Comparison of ENCODE assay signal across 8 mouse cellular contexts in genomic region chr9:123259461-123259895, GRCm38 (mm10). TPM values are rescaled to one million over a fixed set of nuclear protein-coding genes. Genes with fewer than 3 reads are reported as not detected.
DNase-seq lines count a peak whose midpoint lies in the region; ATAC-seq and TF ChIP-seq lines count a peak whose summit lies in the region.

No protein-coding gene starts in this region.

- H3K4me1 ChIP-seq in lung, adult 2 months (ENCODE audit: control insufficient read depth, insufficient read depth, low read length): no peaks in the 10 kb centered on the region
- peaks cover 4% of the 10 kb centered on the region; the same call in 1 of the 2 replicates for H3K4me1 ChIP-seq in intestine, embryonic 15.5 days (replicated peaks)
- H3K4me1 ChIP-seq in liver, embryonic 16.5 days (ENCODE audit: control insufficient read depth, low read depth, low read length): peaks cover 10% of the 10 kb centered on the region
- H3K4me1 ChIP-seq in olfactory bulb, adult 2 months (ENCODE audit: control insufficient read depth, insufficient read depth, low read length): no peaks in the 10 kb centered on the region

- H3K27ac ChIP-seq in intestine, embryonic 15.5 days: 0 out of 2 replicates have a peak overlapping the region, but pooled peaks have one; percentile 49
- no peak overlapping the region for H3K27ac ChIP-seq in liver, embryonic 16.5 days (ENCODE audit: low read length)
- H3K27ac ChIP-seq in olfactory bulb, adult 2 months (ENCODE audit: insufficient read depth, low read depth, low read length): peak overlapping the region; percentile 95

- H3K9me3 ChIP-seq in intestine, embryonic 15.5 days: no peaks in the 10 kb centered on the region
- H3K9me3 ChIP-seq in liver, embryonic 16.5 days (replicated peaks; ENCODE audit: control insufficient read depth, low read length): no peaks in the 10 kb centered on the region

- TF ChIP-seq CTCF in lung, adult 2 months (IDR thresholded peaks at IDR 0.05; ENCODE audit: insufficient read depth, low read length): peak; percentile 75
- TF ChIP-seq CTCF in olfactory bulb, adult 2 months (IDR thresholded peaks at IDR 0.05; ENCODE audit: insufficient read depth, low read depth, low read length): peak; percentile 55; the same call in 1 of the 2 replicates

- WGBS in lung, adult 2 months: 2% methylated on average over 44 of the region's 45 CpGs
- under 1% methylated on average over 44 of the region's 45 CpGs for whole genome bisulfite sequencing in intestine, embryonic 15.5 days
- 2% methylated on average over 42 of the region's 45 CpGs for WGBS in liver, embryonic 16.5 days (ENCODE audit: insufficient replicate concordance)
- WGBS in olfactory bulb, adult 2 months: 1% methylated on average over 43 of the region's 45 CpGs

- peak; percentile 27 for ATAC-seq in intestine, embryonic 15.5 days
- peak; percentile 2; the same call in 1 of the 2 replicates for ATAC-seq in liver, embryonic 16.5 days (ENCODE audit: low read depth)

- H3K27me3 ChIP-seq in intestine, embryonic 15.5 days (replicated peaks): 0 out of 2 replicates have a peak, but pooled peaks cover 3% of the 10 kb centered on the region
- H3K27me3 ChIP-seq in liver, embryonic 16.5 days (ENCODE audit: control insufficient read depth, insufficient read depth, low read depth, low read length): peaks cover 32% of the 10 kb centered on the region

- no peaks in the 10 kb centered on the region for H3K36me3 ChIP-seq in intestine, embryonic 15.5 days
- no peaks in the 10 kb centered on the region for H3K36me3 ChIP-seq in liver, embryonic 16.5 days (ENCODE audit: control insufficient read depth, insufficient read depth)

- TF ChIP-seq POLR2A in lung, adult 2 months (IDR thresholded peaks at IDR 0.05; ENCODE audit: borderline replicate concordance, extremely low read depth, low read depth, low read length): no peak
- TF ChIP-seq POLR2A in olfactory bulb, adult 2 months (IDR thresholded peaks at IDR 0.05; ENCODE audit: insufficient read depth, low read depth, low read length): 0 out of 2 replicates have a peak, but pooled peaks have one; percentile 18

- H3K4me3 ChIP-seq in lung, adult 2 months (replicated peaks; ENCODE audit: extremely low read depth, low read depth, low read length): peak overlapping the region; percentile 2
- H3K4me3 ChIP-seq in intestine, embryonic 15.5 days (replicated peaks): peak overlapping the region; percentile 77
- H3K4me3 ChIP-seq in liver, embryonic 16.5 days (ENCODE audit: low read depth, low read length): peak overlapping the region; percentile 67
- peak overlapping the region; percentile 97 for H3K4me3 ChIP-seq in olfactory bulb, adult 2 months (ENCODE audit: insufficient read depth, low read depth, low read length)

- peak overlapping the region; percentile 99 for H3K4me2 ChIP-seq in intestine, embryonic 15.5 days (replicated peaks)
- H3K4me2 ChIP-seq in liver, embryonic 16.5 days (ENCODE audit: low read depth, low read length): peak overlapping the region; percentile 87

- peak; percentile 77 for DNase-seq in lung, adult 2 months
- no peak for DNase-seq in lung, adult 18-20 months
- peak; percentile 38 for DNase-seq in c-Kit-positive CD71-negative TER-119-negative erythroid progenitor cells, embryonic 14.5 days (ENCODE audit: low read depth)
- peak; percentile 82 for DNase-seq in gastrocnemius, postnatal 10 days
- DNase-seq in urinary bladder, postnatal 4 days (ENCODE audit: low spot score in 2 of 2): peak; percentile 81 to 85

- H3K9ac ChIP-seq in intestine, embryonic 15.5 days: peak overlapping the region; percentile 69
- peak overlapping the region; percentile 43; the same call in 1 of the 2 replicates for H3K9ac ChIP-seq in liver, embryonic 16.5 days (ENCODE audit: low read depth, low read length)

RNA-seq across cellular contexts. Expression of gene Tmem158, which starts 1.1 kb away (rescaled TPM):
- 7.3 and 14.5 TPM in 2 replicates for polyA plus RNA-seq in lung, adult 2 months (2012; rRNA removed)
- total RNA-seq in gastrocnemius, postnatal 10 days (2021): 1 to 10 TPM; 6.9 to 8.2 TPM
- 14.3 and 15.1 TPM in 2 replicates for polyA plus RNA-seq in intestine, embryonic 15.5 days (2015; fragmentation: Nextera tagmentation; extraction: Ambion mirVana)
- polyA plus RNA-seq in liver, embryonic 16.5 days (2015; fragmentation: Nextera tagmentation; extraction: Ambion mirVana): 0.71 and 0.75 TPM in 2 replicates
- not detected in 2 replicates for polyA plus RNA-seq in olfactory bulb, adult 2 months (2012; ENCODE audit: insufficient read depth, insufficient read length, low replicate concordance, missing spikeins)

RNA-seq across cellular contexts. Expression of gene Cdcp1, which starts 43.6 kb away (rescaled TPM):
- 10.8 and 14.2 TPM in 2 replicates for polyA plus RNA-seq in lung, adult 2 months (2012; rRNA removed)
- total RNA-seq in gastrocnemius, postnatal 10 days (2021): not detected
- 13.6 and 14.7 TPM in 2 replicates for polyA plus RNA-seq in intestine, embryonic 15.5 days (2015; fragmentation: Nextera tagmentation; extraction: Ambion mirVana)
- 0.78 and 1.2 TPM in 2 replicates for polyA plus RNA-seq in liver, embryonic 16.5 days (2015; fragmentation: Nextera tagmentation; extraction: Ambion mirVana)
- not detected in 2 replicates for polyA plus RNA-seq in olfactory bulb, adult 2 months (2012; ENCODE audit: insufficient read depth, insufficient read length, low replicate concordance, missing spikeins)

Comparison
In these comparisons a context has a peak if more than half of its experiments do, and no peak if none do; other contexts are left out.
1. DNase-seq: peak in lung, adult 2 months (single experiment), c-Kit-positive CD71-negative TER-119-negative erythroid progenitor cells, embryonic 14.5 days (single experiment), gastrocnemius, postnatal 10 days (single experiment) and urinary bladder, postnatal 4 days (2 of 2); none in lung, adult 18-20 months (0 of 2).
2. H3K4me3 ChIP-seq: peak in every context shown above with its lines; median percentile 97 in olfactory bulb, adult 2 months; 77 in intestine, embryonic 15.5 days; 67 in liver, embryonic 16.5 days; 2 in lung, adult 2 months.